Mouse (Mus musculus) left cerebral cortex, adult 18-20 months (tissue): ENCODE measurements at regions not wholly inside any gene's neighbourhood (a gene's known extent, or its start where the extent isn't known, plus 50 kb on each side); places are given as distances from the start of the nearest gene placed in this dataset.
A peak's percentile ranks its signal among the peaks of the same experiment; 100 is the strongest.
"Not testable (repeated sequence)": the region's sequence is repeated elsewhere in the genome, so short reads cannot be mapped to it uniquely, and the experiment has no call there.

Experiments used
- DNase-seq, 2 experiments: peaks; one replicate each; pipeline ENCODE4 v3.0.0; 2021 to 2022; ENCODE audit warnings: low spot score in 2 of 2, mixed read lengths in 1 of 2

- DNase-seq: no peak
Observed at GRCm38 (mm10) chr2:166516261-166516660, 197.4 kb downstream of the Prex1 start.

GRCm38 (mm10) chr2:166514664-166515063 lies 199.0 kb downstream of the Prex1 start:
- no peak for DNase-seq

- DNase-seq: no peak
Observed at GRCm38 (mm10) chr2:166512488-166512887, 201.1 kb downstream of the Prex1 start.

- DNase-seq: not testable (repeated sequence)
Observed at GRCm38 (mm10) chr2:166511477-166511876, 202.2 kb downstream of the Prex1 start.

- no peak for DNase-seq
Observed at GRCm38 (mm10) chr2:166510776-166511175, 202.9 kb downstream of the Prex1 start.

- DNase-seq: no peak
Observed at GRCm38 (mm10) chr2:166509591-166509990, 204.0 kb downstream of the Prex1 start.

GRCm38 (mm10) chr2:166508656-166509420 lies 204.8 kb downstream of the Prex1 start:
- DNase-seq: no peak

- no peak for DNase-seq
Observed at GRCm38 (mm10) chr2:166505309-166505708, 208.3 kb downstream of the Prex1 start.

GRCm38 (mm10) chr2:166503666-166504065 lies 210.0 kb downstream of the Prex1 start:
- DNase-seq: no peak

GRCm38 (mm10) chr2:166492895-166493294 lies 220.7 kb downstream of the Prex1 start:
- DNase-seq: no peak

- DNase-seq: no peak
Observed at GRCm38 (mm10) chr2:166492421-166492820, 221.2 kb downstream of the Prex1 start.

GRCm38 (mm10) chr2:166491861-166492260 lies 221.8 kb downstream of the Prex1 start:
- no peak for DNase-seq

GRCm38 (mm10) chr2:166489041-166489872 lies 224.4 kb downstream of the Prex1 start:
- no peak for DNase-seq

GRCm38 (mm10) chr2:166487688-166488087 lies 225.9 kb downstream of the Prex1 start:
- peak in 1 of 2 experiments; percentile 27 for DNase-seq

- DNase-seq: no peak
Observed at GRCm38 (mm10) chr2:166485788-166486187, 227.8 kb downstream of the Prex1 start.

- DNase-seq: no peak
Observed at GRCm38 (mm10) chr2:166485361-166485760, 228.3 kb downstream of the Prex1 start.

- peak; percentile 31 to 34 for DNase-seq
Observed at GRCm38 (mm10) chr2:166483617-166484319, 229.9 kb downstream of the Prex1 start.

- DNase-seq: peak; percentile 36 to 66
Observed at GRCm38 (mm10) chr2:166482720-166483616, 230.7 kb downstream of the Prex1 start.

GRCm38 (mm10) chr2:166481774-166482173 lies 231.9 kb downstream of the Prex1 start:
- DNase-seq: no peak

GRCm38 (mm10) chr2:166481362-166481761 lies 232.3 kb downstream of the Prex1 start:
- DNase-seq: no peak

GRCm38 (mm10) chr2:166480883-166481282 lies 232.7 kb downstream of the Prex1 start:
- no peak for DNase-seq
